Mouse (Mus musculus): ENCODE measurements around the gene Cel. TPM values are rescaled to one million over a fixed set of nuclear protein-coding genes. Genes with fewer than 3 reads are reported as not detected.
A peak's percentile ranks its signal among the peaks of the same experiment; 100 is the strongest.

The Cel gene
- polyA plus RNA-seq (2015; fragmentation: Nextera tagmentation; extraction: Ambion mirVana): 1.9 TPM in 1 of 2 replicates, not detected in the other

GRCm38 (mm10) chr2:28563303-28563702, at the start of gene Cel:
TSS of gene Cel (minus strand) at chr2:28563403.
- H3K4me2 ChIP-seq: no peak within 1 kb of the TSS
- H3K36me3 ChIP-seq: peaks cover 26% of the 10 kb centered on the region
- H3K27me3 ChIP-seq: no peaks in the 10 kb centered on the region
- H3K27ac ChIP-seq: no peak within 1 kb of the TSS
- H3K4me1 ChIP-seq: no peaks in the 10 kb centered on the region
- ATAC-seq (ENCODE audit: borderline replicate concordance, extremely low read depth, low FRiP score, low TSS enrichment): no peak
- WGBS: 58% methylated on average over 6 of the region's 6 CpGs
- no peaks in the 10 kb centered on the region for H3K9me3 ChIP-seq
- H3K4me3 ChIP-seq: no peak within 1 kb of the TSS
- H3K9ac ChIP-seq: no peak within 1 kb of the TSS

- 63% methylated on average over 10 of the region's 10 CpGs for WGBS
- no peak overlapping the region for H3K27ac ChIP-seq
- H3K36me3 ChIP-seq: no peaks in the 10 kb centered on the region
- no peak overlapping the region for H3K4me2 ChIP-seq
- H3K4me1 ChIP-seq: 0 out of 2 replicates have a peak, but pooled peaks cover 2% of the 10 kb centered on the region
- ATAC-seq (ENCODE audit: borderline replicate concordance, extremely low read depth, low FRiP score, low TSS enrichment): no peak
- H3K4me3 ChIP-seq: no peak overlapping the region
- no peaks in the 10 kb centered on the region for H3K27me3 ChIP-seq
- no peak overlapping the region for H3K9ac ChIP-seq
- H3K9me3 ChIP-seq: no peaks in the 10 kb centered on the region
These were observed 49.3 kb upstream of the Cel start for GRCm38 (mm10) chr2:28612436-28613063.

- H3K4me3 ChIP-seq: no peak overlapping the region
- no peak for ATAC-seq (ENCODE audit: borderline replicate concordance, extremely low read depth, low FRiP score, low TSS enrichment)
- peaks cover 6% of the 10 kb centered on the region; the same call in 1 of the 2 replicates for H3K4me1 ChIP-seq
- H3K27ac ChIP-seq: no peak overlapping the region
- H3K9me3 ChIP-seq: no peaks in the 10 kb centered on the region
- no peaks in the 10 kb centered on the region for H3K27me3 ChIP-seq
- H3K4me2 ChIP-seq: no peak overlapping the region
- H3K36me3 ChIP-seq: no peaks in the 10 kb centered on the region
- no peak overlapping the region for H3K9ac ChIP-seq
- WGBS: 80% methylated on average over 17 of the region's 17 CpGs
These were observed 48.2 kb upstream of the Cel start for GRCm38 (mm10) chr2:28611407-28611787.

GRCm38 (mm10) chr2:28610716-28611406, 47.7 kb upstream of the Cel start:
- Histone ChIP-seq H3K9me3 (no peaks in the 10 kb centered on the region), H3K27me3 (no peaks in the 10 kb centered on the region), H3K27ac (no peak overlapping the region), H3K4me1 (peaks cover 6% of the 10 kb centered on the region; the same call in 1 of the 2 replicates), H3K9ac (no peak overlapping the region), H3K36me3 (no peaks in the 10 kb centered on the region), H3K4me3 (no peak overlapping the region), H3K4me2 (no peak overlapping the region)
- 62% methylated on average over 12 of the region's 12 CpGs for WGBS
- ATAC-seq (ENCODE audit: borderline replicate concordance, extremely low read depth, low FRiP score, low TSS enrichment): no peak

GRCm38 (mm10) chr2:28609851-28610250, 46.6 kb upstream of the Cel start:
- Histone ChIP-seq H3K36me3 (no peaks in the 10 kb centered on the region), H3K9me3 (no peaks in the 10 kb centered on the region), H3K4me2 (no peak overlapping the region), H3K4me1 (peaks cover 6% of the 10 kb centered on the region; the same call in 1 of the 2 replicates), H3K9ac (no peak overlapping the region), H3K27ac (no peak overlapping the region), H3K27me3 (no peaks in the 10 kb centered on the region), H3K4me3 (no peak overlapping the region)
- WGBS: 58% methylated on average over 10 of the region's 10 CpGs
- no peak for ATAC-seq (ENCODE audit: borderline replicate concordance, extremely low read depth, low FRiP score, low TSS enrichment)

GRCm38 (mm10) chr2:28607341-28608165, 44.4 kb upstream of the Cel start:
- WGBS: 38% methylated on average over 10 of the region's 10 CpGs
- peaks cover 6% of the 10 kb centered on the region; the same call in 1 of the 2 replicates for H3K4me1 ChIP-seq
- H3K9me3 ChIP-seq: no peaks in the 10 kb centered on the region
- no peaks in the 10 kb centered on the region for H3K36me3 ChIP-seq
- no peak overlapping the region for H3K4me3 ChIP-seq
- no peak overlapping the region for H3K9ac ChIP-seq
- no peaks in the 10 kb centered on the region for H3K27me3 ChIP-seq
- ATAC-seq (ENCODE audit: borderline replicate concordance, extremely low read depth, low FRiP score, low TSS enrichment): peak; percentile 31; the same call in 1 of the 2 replicates
- no peak overlapping the region for H3K4me2 ChIP-seq
- no peak overlapping the region for H3K27ac ChIP-seq

- H3K36me3 ChIP-seq: no peaks in the 10 kb centered on the region
- no peak overlapping the region for H3K9ac ChIP-seq
- H3K27me3 ChIP-seq: no peaks in the 10 kb centered on the region
- H3K4me2 ChIP-seq: no peak overlapping the region
- H3K9me3 ChIP-seq: no peaks in the 10 kb centered on the region
- 54% methylated on average over 8 of the region's 8 CpGs for WGBS
- H3K27ac ChIP-seq: no peak overlapping the region
- peaks cover 6% of the 10 kb centered on the region; the same call in 1 of the 2 replicates for H3K4me1 ChIP-seq
- no peak for ATAC-seq (ENCODE audit: borderline replicate concordance, extremely low read depth, low FRiP score, low TSS enrichment)
- no peak overlapping the region for H3K4me3 ChIP-seq
These were observed 43.6 kb upstream of the Cel start for GRCm38 (mm10) chr2:28606601-28607340.

GRCm38 (mm10) chr2:28605789-28606541, 42.8 kb upstream of the Cel start:
- Histone ChIP-seq H3K4me1 (peaks cover 6% of the 10 kb centered on the region; the same call in 1 of the 2 replicates), H3K9me3 (no peaks in the 10 kb centered on the region), H3K4me2 (no peak overlapping the region), H3K4me3 (no peak overlapping the region), H3K27me3 (no peaks in the 10 kb centered on the region), H3K9ac (no peak overlapping the region), H3K36me3 (no peaks in the 10 kb centered on the region), H3K27ac (no peak overlapping the region)
- no peak for ATAC-seq (ENCODE audit: borderline replicate concordance, extremely low read depth, low FRiP score, low TSS enrichment)
- 55% methylated on average over 14 of the region's 14 CpGs for WGBS

GRCm38 (mm10) chr2:28603542-28603941, 40.3 kb upstream of the Cel start:
- H3K9ac ChIP-seq: no peak overlapping the region
- no peak overlapping the region for H3K27ac ChIP-seq
- no peak for ATAC-seq (ENCODE audit: borderline replicate concordance, extremely low read depth, low FRiP score, low TSS enrichment)
- H3K36me3 ChIP-seq: no peaks in the 10 kb centered on the region
- H3K4me2 ChIP-seq: no peak overlapping the region
- H3K4me3 ChIP-seq: no peak overlapping the region
- WGBS: 86% methylated on average over 5 of the region's 5 CpGs
- H3K27me3 ChIP-seq: no peaks in the 10 kb centered on the region
- H3K9me3 ChIP-seq: no peaks in the 10 kb centered on the region
- H3K4me1 ChIP-seq: peaks cover 6% of the 10 kb centered on the region; the same call in 1 of the 2 replicates

GRCm38 (mm10) chr2:28601720-28602590, 38.8 kb upstream of the Cel start:
- Histone ChIP-seq H3K4me1 (no peaks in the 10 kb centered on the region), H3K4me3 (no peak overlapping the region), H3K9ac (no peak overlapping the region), H3K4me2 (no peak overlapping the region), H3K27ac (no peak overlapping the region), H3K27me3 (no peaks in the 10 kb centered on the region), H3K36me3 (no peaks in the 10 kb centered on the region), H3K9me3 (no peaks in the 10 kb centered on the region)
- peak; percentile 44; the same call in 1 of the 2 replicates for ATAC-seq (ENCODE audit: borderline replicate concordance, extremely low read depth, low FRiP score, low TSS enrichment)
- WGBS: 32% methylated on average over 12 of the region's 12 CpGs
